Mouse (Mus musculus): ENCODE measurements around the gene Pcyox1. TPM values are rescaled to one million over a fixed set of nuclear protein-coding genes. Genes with fewer than 3 reads are reported as not detected.
A peak's percentile ranks its signal among the peaks of the same experiment; 100 is the strongest.
"Not testable (repeated sequence)": the region's sequence is repeated elsewhere in the genome, so short reads cannot be mapped to it uniquely, and the experiment has no call there.

Pcyox1 gene
- total RNA-seq, 2 experiments from 2014 or later = 112 to 118 TPM

GRCm38 (mm10) chr6:86346063-86346462, 50.9 kb downstream of the Pcyox1 start:
- no peak for DNase-seq (ENCODE audit: low spot score in 2 of 2)
- no peak overlapping the region for H3K4me3 ChIP-seq
- H3K27ac ChIP-seq = no peak overlapping the region
- TF ChIP-seq CTCF (conservative IDR thresholded peaks at IDR 0.05) = no peak

DNA sequence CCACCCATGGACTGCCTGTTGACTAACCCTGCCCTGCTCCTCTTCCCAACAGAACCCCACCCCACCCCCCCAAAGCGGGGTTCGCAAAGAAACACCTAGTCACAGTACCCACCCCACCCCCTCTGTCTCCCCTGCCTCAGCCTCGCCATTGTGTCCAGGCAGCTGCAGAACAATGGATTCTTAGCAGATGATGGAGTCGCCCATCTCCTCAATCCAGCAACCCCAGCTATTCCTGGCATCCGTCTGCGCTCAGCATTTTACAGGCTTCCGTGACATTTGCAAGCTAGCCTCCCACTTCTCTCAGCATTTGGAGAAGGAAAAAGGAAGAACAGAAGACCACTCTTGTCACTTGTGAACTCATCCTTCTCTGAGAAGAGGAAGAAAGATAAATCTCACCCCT, 53.3 kb downstream of the Pcyox1 start:
- no peak for TF ChIP-seq CTCF (conservative IDR thresholded peaks at IDR 0.05)
- peak in 1 of 2 experiments; percentile 36 for DNase-seq (ENCODE audit: low spot score in 2 of 2)
- H3K27ac ChIP-seq = peak overlapping the region; percentile 62; the same call in 1 of the 2 replicates
- peak overlapping the region; percentile 6; the same call in 1 of the 2 replicates for H3K4me3 ChIP-seq

- not testable (repeated sequence) for DNase-seq (ENCODE audit: low spot score in 2 of 2); H3K4me3 ChIP-seq; H3K27ac ChIP-seq
- TF ChIP-seq CTCF (conservative IDR thresholded peaks at IDR 0.05) = peak; percentile 28; the same call in 1 of the 2 replicates
Measured at GRCm38 (mm10) chr6:86336340-86336739, 60.6 kb downstream of the Pcyox1 start.

Other genes starting within 250 kb of the Pcyox1 start
- gene Tgfa, start 201.9 kb downstream of the Pcyox1 start, total RNA-seq (2021) = 10 to 100 TPM; 28.3 to 32.0 TPM
- 10 to 100 TPM; 27.0 to 30.0 TPM for gene Fam136a, start 31.5 kb downstream of the Pcyox1 start, total RNA-seq (2021)
- gene Snrpg, start 25.9 kb downstream of the Pcyox1 start, total RNA-seq (2021) = 10 to 100 TPM; 75.3 to 88.0 TPM
- gene Tia1, start 7.1 kb upstream of the Pcyox1 start, total RNA-seq (2021) = 100 to 1,000 TPM; 151 to 156 TPM
- not detected for gene Gm44790, start 29.5 kb upstream of the Pcyox1 start, total RNA-seq (2021)
- gene C87436, start 41.2 kb upstream of the Pcyox1 start, total RNA-seq (2021) = 10 to 100 TPM; 18.9 to 20.6 TPM
- 100 to 1,000 TPM; 179 to 184 TPM for gene Pcbp1, start 129.2 kb upstream of the Pcyox1 start, total RNA-seq (2021)
- gene Asprv1, start 231.0 kb upstream of the Pcyox1 start, total RNA-seq (2021) = 1 to 10 TPM; 1.2 to 1.9 TPM